In genomic region chr16:18235389-18236065, GRCm38 (mm10) we compare ENCODE assay signal across 8 mouse cellular contexts. TPM values are rescaled to one million over a fixed set of nuclear protein-coding genes. Genes with fewer than 3 reads are reported as not detected.
DNase-seq lines count a peak whose midpoint lies in the region; ATAC-seq and TF ChIP-seq lines count a peak whose summit lies in the region.

No protein-coding gene starts in this region.

- H3K27ac ChIP-seq in embryonic facial prominence, embryonic 10.5 days (replicated peaks) = peak overlapping the region; percentile 90
- peak overlapping the region; percentile 93 for H3K27ac ChIP-seq in heart, embryonic 10.5 days
- peak overlapping the region; percentile 63 for H3K27ac ChIP-seq in liver, embryonic 11.5 days (ENCODE audit: low read depth, low read length)
- H3K27ac ChIP-seq in midbrain, postnatal 0 days (ENCODE audit: low read depth, low read length) = peak overlapping the region; percentile 85
- peak overlapping the region; percentile 86 for H3K27ac ChIP-seq in stomach, postnatal 0 days (replicated peaks)

- no peaks in the 10 kb centered on the region for H3K9me3 ChIP-seq in embryonic facial prominence, embryonic 10.5 days
- H3K9me3 ChIP-seq in heart, embryonic 10.5 days = no peaks in the 10 kb centered on the region
- no peaks in the 10 kb centered on the region for H3K9me3 ChIP-seq in liver, embryonic 11.5 days (ENCODE audit: control insufficient read depth, low read length)
- no peaks in the 10 kb centered on the region for H3K9me3 ChIP-seq in midbrain, postnatal 0 days (ENCODE audit: low read length)
- H3K9me3 ChIP-seq in stomach, postnatal 0 days (ENCODE audit: control insufficient read depth, low read length) = no peaks in the 10 kb centered on the region

- DNase-seq in A20 (ENCODE audit: low read depth, low spot score) = peak; percentile 70
- DNase-seq in adrenal gland, adult 2 months = peak; percentile 84
- peak; percentile 82 for DNase-seq in embryonic facial prominence, embryonic 10.5 days (ENCODE audit: low spot score)
- peak; percentile 87 for DNase-seq in heart, embryonic 10.5 days (ENCODE audit: low spot score)
- peak; percentile 71 for DNase-seq in kidney, adult 9 months
- DNase-seq in liver, embryonic 11.5 days (ENCODE audit: low spot score) = peak; percentile 73
- peak; percentile 86 for DNase-seq in midbrain, postnatal 0 days (ENCODE audit: low spot score)
- peak; percentile 57 for DNase-seq in stomach, postnatal 0 days (ENCODE audit: low spot score)

- H3K4me1 ChIP-seq in embryonic facial prominence, embryonic 10.5 days = peaks cover 32% of the 10 kb centered on the region
- H3K4me1 ChIP-seq in heart, embryonic 10.5 days = peaks cover 42% of the 10 kb centered on the region
- H3K4me1 ChIP-seq in liver, embryonic 11.5 days (replicated peaks; ENCODE audit: control insufficient read depth, insufficient read depth, low read length) = peaks cover 12% of the 10 kb centered on the region
- peaks cover 17% of the 10 kb centered on the region; the same call in 1 of the 2 replicates for H3K4me1 ChIP-seq in midbrain, postnatal 0 days (ENCODE audit: insufficient read depth, low read length)
- 0 out of 2 replicates have a peak, but pooled peaks cover 4% of the 10 kb centered on the region for H3K4me1 ChIP-seq in stomach, postnatal 0 days (replicated peaks; ENCODE audit: control insufficient read depth, insufficient read depth)

- no peaks in the 10 kb centered on the region for H3K27me3 ChIP-seq in embryonic facial prominence, embryonic 10.5 days (replicated peaks; ENCODE audit: low read depth, poor library complexity, severe bottlenecking)
- no peaks in the 10 kb centered on the region for H3K27me3 ChIP-seq in heart, embryonic 10.5 days (ENCODE audit: insufficient read depth, poor library complexity, severe bottlenecking)
- peaks cover 6% of the 10 kb centered on the region; the same call in 1 of the 2 replicates for H3K27me3 ChIP-seq in liver, embryonic 11.5 days (replicated peaks; ENCODE audit: control insufficient read depth, insufficient read depth, low read length)
- H3K27me3 ChIP-seq in midbrain, postnatal 0 days (ENCODE audit: insufficient read depth, low read length) = no peaks in the 10 kb centered on the region
- H3K27me3 ChIP-seq in stomach, postnatal 0 days (ENCODE audit: control insufficient read depth, insufficient read depth, low read length) = no peaks in the 10 kb centered on the region

- TF ChIP-seq CTCF in midbrain, postnatal 0 days (IDR thresholded peaks at IDR 0.05) = no peak
- TF ChIP-seq CTCF in stomach, postnatal 0 days (IDR thresholded peaks at IDR 0.05; ENCODE audit: low read depth) = no peak

- H3K4me3 ChIP-seq in embryonic facial prominence, embryonic 10.5 days = peak overlapping the region; percentile 93
- H3K4me3 ChIP-seq in heart, embryonic 10.5 days = peak overlapping the region; percentile 93
- H3K4me3 ChIP-seq in liver, embryonic 11.5 days (ENCODE audit: low read depth, low read length) = peak overlapping the region; percentile 79
- peak overlapping the region; percentile 94 for H3K4me3 ChIP-seq in midbrain, postnatal 0 days (ENCODE audit: low read depth, low read length)
- peak overlapping the region; percentile 70 for H3K4me3 ChIP-seq in stomach, postnatal 0 days (ENCODE audit: low read depth, low read length)

- peak overlapping the region; percentile 88 for H3K4me2 ChIP-seq in liver, embryonic 11.5 days
- peak overlapping the region; percentile 82 for H3K4me2 ChIP-seq in midbrain, postnatal 0 days (ENCODE audit: low read depth, low read length, poor library complexity, severe bottlenecking)
- H3K4me2 ChIP-seq in stomach, postnatal 0 days (replicated peaks; ENCODE audit: low read depth) = peak overlapping the region; percentile 81

- TF ChIP-seq EP300 in stomach, postnatal 0 days (optimal IDR thresholded peaks at IDR 0.05) = no peak

- 6% methylated on average over 19 of the region's 19 CpGs for WGBS in embryonic facial prominence, embryonic 10.5 days
- 3% methylated on average over 19 of the region's 19 CpGs for WGBS in heart, embryonic 10.5 days
- WGBS in liver, embryonic 11.5 days = 8% methylated on average over 19 of the region's 19 CpGs
- WGBS in midbrain, postnatal 0 days = 1% methylated on average over 19 of the region's 19 CpGs
- 1% methylated on average over 19 of the region's 19 CpGs for WGBS in stomach, postnatal 0 days

- peaks cover 41% of the 10 kb centered on the region for H3K36me3 ChIP-seq in embryonic facial prominence, embryonic 10.5 days (replicated peaks)
- peaks cover 30% of the 10 kb centered on the region for H3K36me3 ChIP-seq in heart, embryonic 10.5 days
- H3K36me3 ChIP-seq in liver, embryonic 11.5 days (ENCODE audit: control insufficient read depth, insufficient read depth, low read length) = peaks cover 20% of the 10 kb centered on the region
- H3K36me3 ChIP-seq in midbrain, postnatal 0 days (ENCODE audit: insufficient read depth, low read length) = peaks cover 21% of the 10 kb centered on the region
- peaks cover 8% of the 10 kb centered on the region; the same call in 1 of the 2 replicates for H3K36me3 ChIP-seq in stomach, postnatal 0 days (ENCODE audit: control insufficient read depth, insufficient read depth, low read length)

- ATAC-seq in liver, embryonic 11.5 days (replicated peaks; ENCODE audit: low FRiP score) = peak; percentile 33; the same call in 1 of the 2 replicates
- ATAC-seq in midbrain, postnatal 0 days (ENCODE audit: low FRiP score) = peak; percentile 79
- peak; percentile 66 for ATAC-seq in stomach, postnatal 0 days (ENCODE audit: low FRiP score, low TSS enrichment)

- peak overlapping the region; percentile 72 for H3K9ac ChIP-seq in liver, embryonic 11.5 days (ENCODE audit: low read depth, low read length)
- peak overlapping the region; percentile 95 for H3K9ac ChIP-seq in midbrain, postnatal 0 days (replicated peaks; ENCODE audit: low read length, poor library complexity, severe bottlenecking)
- H3K9ac ChIP-seq in stomach, postnatal 0 days (ENCODE audit: low read length) = peak overlapping the region; percentile 82

RNA-seq across cellular contexts. Expression of gene Zdhhc8, which starts 0.6 kb away (rescaled TPM):
- 10 to 100 TPM; 23.3 to 23.8 TPM for total RNA-seq in adrenal gland, adult 2 months (2021)
- polyA plus RNA-seq in adrenal gland, adult 2 months (2012; rRNA removed) = 182 and 191 TPM in 2 replicates
- 15.5 and 17.9 TPM in 2 replicates for polyA plus RNA-seq in embryonic facial prominence, embryonic 10.5 days (2016; fragmentation: Nextera tagmentation; extraction: Ambion mirVana)
- 21.2 and 27.5 TPM in 2 replicates for polyA plus RNA-seq in heart, embryonic 10.5 days (2016; fragmentation: Nextera tagmentation; extraction: Ambion mirVana)
- polyA plus RNA-seq in liver, embryonic 11.5 days (2014; fragmentation: Nextera tagmentation; extraction: Ambion mirVana) = 7.7 and 7.8 TPM in 2 replicates
- 34.1 and 41.2 TPM in 2 replicates for total RNA-seq in midbrain, postnatal 0 days (2014; rRNA removed)
- 13.8 and 14.6 TPM in 2 replicates for polyA plus RNA-seq in midbrain, postnatal 0 days (2015; fragmentation: Nextera tagmentation; extraction: Ambion mirVana)
- polyA plus RNA-seq in stomach, postnatal 0 days (2015; fragmentation: Nextera tagmentation; extraction: Ambion mirVana) = 6.8 and 7.8 TPM in 2 replicates

RNA-seq across cellular contexts. Expression of gene Trmt2a, which starts 13.0 kb away (rescaled TPM):
- total RNA-seq in adrenal gland, adult 2 months (2021) = 10 to 100 TPM; 53.2 to 55.5 TPM
- polyA plus RNA-seq in adrenal gland, adult 2 months (2012; rRNA removed) = 32.8 and 45.4 TPM in 2 replicates
- polyA plus RNA-seq in embryonic facial prominence, embryonic 10.5 days (2016; fragmentation: Nextera tagmentation; extraction: Ambion mirVana) = 116 and 120 TPM in 2 replicates
- polyA plus RNA-seq in heart, embryonic 10.5 days (2016; fragmentation: Nextera tagmentation; extraction: Ambion mirVana) = 83.3 and 111 TPM in 2 replicates
- polyA plus RNA-seq in liver, embryonic 11.5 days (2014; fragmentation: Nextera tagmentation; extraction: Ambion mirVana) = 127 and 130 TPM in 2 replicates
- 55.5 and 57.4 TPM in 2 replicates for total RNA-seq in midbrain, postnatal 0 days (2014; rRNA removed)
- polyA plus RNA-seq in midbrain, postnatal 0 days (2015; fragmentation: Nextera tagmentation; extraction: Ambion mirVana) = 67.6 and 76.4 TPM in 2 replicates
- polyA plus RNA-seq in stomach, postnatal 0 days (2015; fragmentation: Nextera tagmentation; extraction: Ambion mirVana) = 35.4 and 39.8 TPM in 2 replicates

RNA-seq across cellular contexts. Expression of gene Ranbp1, which starts 13.0 kb away (rescaled TPM):
- 100 to 1,000 TPM; 139 to 162 TPM for total RNA-seq in adrenal gland, adult 2 months (2021)
- 141 and 175 TPM in 2 replicates for polyA plus RNA-seq in adrenal gland, adult 2 months (2012; rRNA removed)
- polyA plus RNA-seq in embryonic facial prominence, embryonic 10.5 days (2016; fragmentation: Nextera tagmentation; extraction: Ambion mirVana) = 1,276 and 1,293 TPM in 2 replicates
- polyA plus RNA-seq in heart, embryonic 10.5 days (2016; fragmentation: Nextera tagmentation; extraction: Ambion mirVana) = 601 and 873 TPM in 2 replicates
- polyA plus RNA-seq in liver, embryonic 11.5 days (2014; fragmentation: Nextera tagmentation; extraction: Ambion mirVana) = 943 and 989 TPM in 2 replicates
- 170 and 192 TPM in 2 replicates for total RNA-seq in midbrain, postnatal 0 days (2014; rRNA removed)
- polyA plus RNA-seq in midbrain, postnatal 0 days (2015; fragmentation: Nextera tagmentation; extraction: Ambion mirVana) = 412 and 447 TPM in 2 replicates
- 236 and 273 TPM in 2 replicates for polyA plus RNA-seq in stomach, postnatal 0 days (2015; fragmentation: Nextera tagmentation; extraction: Ambion mirVana)

RNA-seq across cellular contexts. Expression of gene Ccdc188, which starts 17.8 kb away (rescaled TPM):
- not detected for total RNA-seq in adrenal gland, adult 2 months (2021)
- polyA plus RNA-seq in adrenal gland, adult 2 months (2012; rRNA removed) = not detected in 2 replicates
- not detected in 2 replicates for polyA plus RNA-seq in embryonic facial prominence, embryonic 10.5 days (2016; fragmentation: Nextera tagmentation; extraction: Ambion mirVana)
- polyA plus RNA-seq in heart, embryonic 10.5 days (2016; fragmentation: Nextera tagmentation; extraction: Ambion mirVana) = not detected in 2 replicates
- polyA plus RNA-seq in liver, embryonic 11.5 days (2014; fragmentation: Nextera tagmentation; extraction: Ambion mirVana) = not detected in 2 replicates
- total RNA-seq in midbrain, postnatal 0 days (2014; rRNA removed) = not detected in 2 replicates
- not detected in 2 replicates for polyA plus RNA-seq in midbrain, postnatal 0 days (2015; fragmentation: Nextera tagmentation; extraction: Ambion mirVana)
- not detected in 2 replicates for polyA plus RNA-seq in stomach, postnatal 0 days (2015; fragmentation: Nextera tagmentation; extraction: Ambion mirVana)

RNA-seq across cellular contexts. Expression of gene Gm49776, which starts 22.6 kb away (rescaled TPM):
- total RNA-seq in adrenal gland, adult 2 months (2021) = 1 to 10 TPM in 1 of 2 experiments, not detected in 1; 2.7 TPM
- polyA plus RNA-seq in adrenal gland, adult 2 months (2012; rRNA removed) = not detected in 2 replicates
- 6.6 TPM in 1 of 2 replicates, not detected in the other for polyA plus RNA-seq in embryonic facial prominence, embryonic 10.5 days (2016; fragmentation: Nextera tagmentation; extraction: Ambion mirVana)
- polyA plus RNA-seq in heart, embryonic 10.5 days (2016; fragmentation: Nextera tagmentation; extraction: Ambion mirVana) = 1.4 and 4.0 TPM in 2 replicates
- polyA plus RNA-seq in liver, embryonic 11.5 days (2014; fragmentation: Nextera tagmentation; extraction: Ambion mirVana) = 1.5 and 4.1 TPM in 2 replicates
- total RNA-seq in midbrain, postnatal 0 days (2014; rRNA removed) = 0.57 TPM in 1 of 2 replicates, not detected in the other
- polyA plus RNA-seq in midbrain, postnatal 0 days (2015; fragmentation: Nextera tagmentation; extraction: Ambion mirVana) = 1.3 TPM in 1 of 2 replicates, not detected in the other
- polyA plus RNA-seq in stomach, postnatal 0 days (2015; fragmentation: Nextera tagmentation; extraction: Ambion mirVana) = 0.67 and 1.8 TPM in 2 replicates

Comparison
In these comparisons a context has a peak if more than half of its experiments do, and no peak if none do; other contexts are left out.
1. Peak in every context shown above with its lines: DNase-seq, ATAC-seq, H3K4me3 ChIP-seq and H3K27ac ChIP-seq.